8 mouse cellular contexts compared by ENCODE assay signal in the genomic region with DNA sequence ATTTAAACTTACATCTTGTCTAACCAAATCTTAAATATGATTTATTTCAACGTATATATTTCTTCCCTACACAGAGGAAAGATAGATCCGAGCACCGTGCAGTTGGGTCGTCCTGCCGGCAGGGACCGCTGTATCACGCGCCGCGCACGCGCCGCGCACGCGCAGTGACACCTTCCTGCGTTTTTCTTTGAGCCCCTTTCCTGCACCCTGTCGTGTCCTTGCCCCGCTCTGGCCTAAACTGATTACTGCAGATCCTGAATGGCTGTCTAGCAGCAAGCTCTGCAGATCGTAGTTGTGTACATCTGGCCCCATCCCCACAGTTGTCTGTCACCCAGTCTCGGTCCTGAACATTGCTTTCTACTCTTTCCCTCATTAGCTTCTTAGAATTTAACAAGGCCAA. TPM values are rescaled to one million over a fixed set of nuclear protein-coding genes. Genes with fewer than 3 reads are reported as not detected.
DNase-seq lines count a peak whose midpoint lies in the region; ATAC-seq lines count a peak whose summit lies in the region.

No protein-coding gene starts in this region.

- H3K36me3 ChIP-seq in hindbrain, embryonic 12.5 days: peaks cover 9% of the 10 kb centered on the region

- H3K4me2 ChIP-seq in hindbrain, embryonic 12.5 days (replicated peaks): peak overlapping the region; percentile 36

- H3K27ac ChIP-seq in hindbrain, embryonic 12.5 days: peak overlapping the region; percentile 97

- H3K4me1 ChIP-seq in hindbrain, embryonic 12.5 days: peaks cover 42% of the 10 kb centered on the region

- 4% methylated on average over 21 of the region's 21 CpGs for WGBS in hindbrain, embryonic 12.5 days

- peak overlapping the region; percentile 46; the same call in 1 of the 2 replicates for H3K9ac ChIP-seq in hindbrain, embryonic 12.5 days

- H3K4me3 ChIP-seq in hindbrain, embryonic 12.5 days: peak overlapping the region; percentile 11; the same call in 1 of the 2 replicates

- DNase-seq in R1 (ENCODE audit: low read depth, low spot score): peak; percentile 93
- DNase-seq in cerebellum, adult 9-11 months: peak; percentile 86
- DNase-seq in layer of hippocampus, postnatal 25 days (ENCODE audit: extremely low spot score in 1 of 2, low spot score in 1 of 2): peak; percentile 72 to 81
- DNase-seq in lung, postnatal 36 days: peak; percentile 81
- DNase-seq in retina, embryonic 14.5 days (ENCODE audit: low spot score): peak; percentile 92
- DNase-seq in thymus, postnatal 14 days: peak; percentile 89

- no peaks in the 10 kb centered on the region for H3K27me3 ChIP-seq in hindbrain, embryonic 12.5 days

- H3K9me3 ChIP-seq in hindbrain, embryonic 12.5 days (replicated peaks): no peaks in the 10 kb centered on the region

- ATAC-seq in frontal cortex, adult (ENCODE audit: low TSS enrichment): peak; percentile 45
- peak; percentile 21 for ATAC-seq in hindbrain, embryonic 12.5 days (ENCODE audit: low FRiP score)

RNA-seq across cellular contexts. Expression of a gene that starts 3.3 kb away (rescaled TPM):
- 539 TPM in 2 replicates for polyA plus RNA-seq in hindbrain, embryonic 12.5 days (2016; fragmentation: Nextera tagmentation; extraction: Ambion mirVana)
- 100 to 1,000 TPM; 896 to 944 TPM for total RNA-seq in layer of hippocampus, postnatal 25 days (2021)

RNA-seq across cellular contexts. Expression of a gene that starts 5.4 kb away (rescaled TPM):
- polyA plus RNA-seq in hindbrain, embryonic 12.5 days (2016; fragmentation: Nextera tagmentation; extraction: Ambion mirVana): 56.7 and 59.2 TPM in 2 replicates
- total RNA-seq in layer of hippocampus, postnatal 25 days (2021): 10 to 100 TPM; 28.2 to 28.9 TPM

RNA-seq across cellular contexts. Expression of a gene that starts 9.7 kb away (rescaled TPM):
- polyA plus RNA-seq in hindbrain, embryonic 12.5 days (2016; fragmentation: Nextera tagmentation; extraction: Ambion mirVana): 86.4 and 94.5 TPM in 2 replicates
- total RNA-seq in layer of hippocampus, postnatal 25 days (2021): 10 to 100 TPM; 71.7 to 71.8 TPM

RNA-seq across cellular contexts. Expression of a gene that starts 10.5 kb away (rescaled TPM):
- polyA plus RNA-seq in hindbrain, embryonic 12.5 days (2016; fragmentation: Nextera tagmentation; extraction: Ambion mirVana): not detected in 2 replicates
- total RNA-seq in layer of hippocampus, postnatal 25 days (2021): not detected

RNA-seq across cellular contexts. Expression of a gene that starts 28.7 kb away (rescaled TPM):
- polyA plus RNA-seq in hindbrain, embryonic 12.5 days (2016; fragmentation: Nextera tagmentation; extraction: Ambion mirVana): not detected in 2 replicates
- under 1 TPM; 0.19 to 0.20 TPM for total RNA-seq in layer of hippocampus, postnatal 25 days (2021)

Comparison
In these comparisons a context has a peak if more than half of its experiments do, and no peak if none do; other contexts are left out.
1. Peak in every context shown above with its lines: DNase-seq, ATAC-seq, H3K4me3 ChIP-seq and H3K27ac ChIP-seq.